Mouse (Mus musculus): ENCODE data around the gene Bcl2l1. TPM values are rescaled to one million over a fixed set of nuclear protein-coding genes. Genes with fewer than 3 reads are reported as not detected.

Gene Bcl2l1
- total and polyA plus RNA-seq, 2 experiments = 14.9 to 30.4 TPM

- Histone ChIP-seq H3K4me3 (ENCODE audit: insufficient read depth, low read depth, low read length) (no peak overlapping the region), H3K4me1 (ENCODE audit: control insufficient read depth, insufficient read depth, low read length) (peaks cover 19% of the 10 kb centered on the region), H3K9ac (ENCODE audit: low read depth, low read length) (no peak overlapping the region), H3K36me3 (ENCODE audit: control insufficient read depth, insufficient read depth, low read length) (peaks cover 4% of the 10 kb centered on the region), H3K27me3 (ENCODE audit: control insufficient read depth, insufficient read depth, low read length) (no peaks in the 10 kb centered on the region), H3K27ac (replicated peaks; ENCODE audit: insufficient read depth, low read depth, low read length) (no peak overlapping the region), H3K79me2 (ENCODE audit: control insufficient read depth, insufficient read depth, low read length) (peaks cover 35% of the 10 kb centered on the region; the same call in 1 of the 2 replicates)
- no peak for TF ChIP-seq CTCF (IDR thresholded peaks at IDR 0.05; ENCODE audit: low read depth, low read length)
- no peak for DNase-seq (ENCODE audit: extremely low read depth, low read depth, low spot score)
- WGBS = 80% methylated on average over 3 of the region's 3 CpGs
These were observed 5.0 kb downstream of the Bcl2l1 start for GRCm38 (mm10) chr2:152826481-152826880.

GRCm38 (mm10) chr2:152825713-152826112 is 5.8 kb downstream of the Bcl2l1 start:
- Histone ChIP-seq H3K27ac (replicated peaks; ENCODE audit: insufficient read depth, low read depth, low read length) (no peak overlapping the region), H3K36me3 (ENCODE audit: control insufficient read depth, insufficient read depth, low read length) (peaks cover 4% of the 10 kb centered on the region), H3K79me2 (ENCODE audit: control insufficient read depth, insufficient read depth, low read length) (peaks cover 39% of the 10 kb centered on the region; the same call in 1 of the 2 replicates), H3K4me3 (ENCODE audit: insufficient read depth, low read depth, low read length) (no peak overlapping the region), H3K4me1 (ENCODE audit: control insufficient read depth, insufficient read depth, low read length) (peaks cover 24% of the 10 kb centered on the region), H3K9ac (ENCODE audit: low read depth, low read length) (no peak overlapping the region), H3K27me3 (ENCODE audit: control insufficient read depth, insufficient read depth, low read length) (no peaks in the 10 kb centered on the region)
- WGBS = 81% methylated on average over 2 of the region's 2 CpGs
- no peak for DNase-seq (ENCODE audit: extremely low read depth, low read depth, low spot score)
- TF ChIP-seq POLR2A (IDR thresholded peaks at IDR 0.05; ENCODE audit: extremely low read depth, insufficient read depth, low read length) = no peak
- no peak for TF ChIP-seq CTCF (IDR thresholded peaks at IDR 0.05; ENCODE audit: low read depth, low read length)

- 89% methylated on average over 4 of the region's 4 CpGs for WGBS
- peaks cover 4% of the 10 kb centered on the region for H3K36me3 ChIP-seq (ENCODE audit: control insufficient read depth, insufficient read depth, low read length)
- DNase-seq (ENCODE audit: extremely low read depth, low read depth, low spot score) = no peak
- peaks cover 28% of the 10 kb centered on the region for H3K4me1 ChIP-seq (ENCODE audit: control insufficient read depth, insufficient read depth, low read length)
- H3K9ac ChIP-seq (ENCODE audit: low read depth, low read length) = no peak overlapping the region
- H3K27me3 ChIP-seq (ENCODE audit: control insufficient read depth, insufficient read depth, low read length) = no peaks in the 10 kb centered on the region
- no peak overlapping the region for H3K4me3 ChIP-seq (ENCODE audit: insufficient read depth, low read depth, low read length)
- peaks cover 43% of the 10 kb centered on the region; the same call in 1 of the 2 replicates for H3K79me2 ChIP-seq (ENCODE audit: control insufficient read depth, insufficient read depth, low read length)
- no peak overlapping the region for H3K27ac ChIP-seq (replicated peaks; ENCODE audit: insufficient read depth, low read depth, low read length)
- TF ChIP-seq CTCF (IDR thresholded peaks at IDR 0.05; ENCODE audit: low read depth, low read length) (no peak), POLR2A (IDR thresholded peaks at IDR 0.05; ENCODE audit: extremely low read depth, insufficient read depth, low read length) (no peak)
These were observed 6.3 kb downstream of the Bcl2l1 start for GRCm38 (mm10) chr2:152825168-152825697.

GRCm38 (mm10) chr2:152824438-152825167 is 6.9 kb downstream of the Bcl2l1 start:
- Histone ChIP-seq H3K79me2 (ENCODE audit: control insufficient read depth, insufficient read depth, low read length) (peaks cover 46% of the 10 kb centered on the region; the same call in 1 of the 2 replicates), H3K9ac (ENCODE audit: low read depth, low read length) (no peak overlapping the region), H3K4me1 (ENCODE audit: control insufficient read depth, insufficient read depth, low read length) (peaks cover 30% of the 10 kb centered on the region), H3K4me3 (ENCODE audit: insufficient read depth, low read depth, low read length) (no peak overlapping the region), H3K36me3 (ENCODE audit: control insufficient read depth, insufficient read depth, low read length) (peaks cover 4% of the 10 kb centered on the region), H3K27ac (replicated peaks; ENCODE audit: insufficient read depth, low read depth, low read length) (no peak overlapping the region), H3K27me3 (ENCODE audit: control insufficient read depth, insufficient read depth, low read length) (no peaks in the 10 kb centered on the region)
- WGBS = 89% methylated on average over 3 of the region's 3 CpGs
- no peak for TF ChIP-seq CTCF (IDR thresholded peaks at IDR 0.05; ENCODE audit: low read depth, low read length)
- no peak for TF ChIP-seq POLR2A (IDR thresholded peaks at IDR 0.05; ENCODE audit: extremely low read depth, insufficient read depth, low read length)
- DNase-seq (ENCODE audit: extremely low read depth, low read depth, low spot score) = no peak

- H3K36me3 ChIP-seq (ENCODE audit: control insufficient read depth, insufficient read depth, low read length) = peaks cover 4% of the 10 kb centered on the region
- H3K4me3 ChIP-seq (ENCODE audit: insufficient read depth, low read depth, low read length) = no peak overlapping the region
- H3K27me3 ChIP-seq (ENCODE audit: control insufficient read depth, insufficient read depth, low read length) = no peaks in the 10 kb centered on the region
- TF ChIP-seq POLR2A (IDR thresholded peaks at IDR 0.05; ENCODE audit: extremely low read depth, insufficient read depth, low read length) = no peak
- no peak for TF ChIP-seq CTCF (IDR thresholded peaks at IDR 0.05; ENCODE audit: low read depth, low read length)
- WGBS = 100% methylated on average over 1 of the region's 1 CpGs
- H3K4me1 ChIP-seq (ENCODE audit: control insufficient read depth, insufficient read depth, low read length) = peaks cover 26% of the 10 kb centered on the region
- DNase-seq (ENCODE audit: extremely low read depth, low read depth, low spot score) = no peak
- peaks cover 51% of the 10 kb centered on the region; the same call in 1 of the 2 replicates for H3K79me2 ChIP-seq (ENCODE audit: control insufficient read depth, insufficient read depth, low read length)
- H3K9ac ChIP-seq (ENCODE audit: low read depth, low read length) = no peak overlapping the region
- no peak overlapping the region for H3K27ac ChIP-seq (replicated peaks; ENCODE audit: insufficient read depth, low read depth, low read length)
These were observed 7.8 kb downstream of the Bcl2l1 start for GRCm38 (mm10) chr2:152823770-152824169.

GRCm38 (mm10) chr2:152821566-152821965 is 10.0 kb downstream of the Bcl2l1 start:
- H3K4me3 ChIP-seq (ENCODE audit: insufficient read depth, low read depth, low read length) = no peak overlapping the region
- H3K27me3 ChIP-seq (ENCODE audit: control insufficient read depth, insufficient read depth, low read length) = no peaks in the 10 kb centered on the region
- peaks cover 4% of the 10 kb centered on the region for H3K36me3 ChIP-seq (ENCODE audit: control insufficient read depth, insufficient read depth, low read length)
- DNase-seq (ENCODE audit: extremely low read depth, low read depth, low spot score) = no peak
- peak overlapping the region; percentile 60 for H3K27ac ChIP-seq (replicated peaks; ENCODE audit: insufficient read depth, low read depth, low read length)
- H3K9ac ChIP-seq (ENCODE audit: low read depth, low read length) = no peak overlapping the region
- peaks cover 61% of the 10 kb centered on the region for H3K79me2 ChIP-seq (ENCODE audit: control insufficient read depth, insufficient read depth, low read length)
- H3K4me1 ChIP-seq (ENCODE audit: control insufficient read depth, insufficient read depth, low read length) = peaks cover 28% of the 10 kb centered on the region
- TF ChIP-seq CTCF (IDR thresholded peaks at IDR 0.05; ENCODE audit: low read depth, low read length) (no peak), POLR2A (IDR thresholded peaks at IDR 0.05; ENCODE audit: extremely low read depth, insufficient read depth, low read length) (no peak)
